Mouse (Mus musculus) CH12.LX (cell line): ENCODE results near the gene Jup. TPM values are rescaled to one million over a fixed set of nuclear protein-coding genes. Genes with fewer than 3 reads are reported as not detected.
A peak's percentile ranks its signal among the peaks of the same experiment; 100 is the strongest.

Experiments used
- DNase-seq: peaks from one replicate; pipeline ENCODE4 v3.0.0-alpha.2; 2013; ENCODE audit errors: extremely low read depth
- H3K27ac ChIP-seq: 2 replicates; pipeline ENCODE4 v1.5.1; 2012; ENCODE audit warnings: low read depth, mild to moderate bottlenecking, control low read depth, moderate library complexity; ENCODE audit not compliant: insufficient read depth
- H3K27me3 ChIP-seq: replicated peaks from 2 replicates; pipeline ENCODE3; 2012; ENCODE audit warnings: inconsistent platforms
- H3K36me3 ChIP-seq, 2 experiments: replicated peaks in 1 of 2; 2 replicates each; pipeline versions ENCODE3 to v1.6.1; 2012; ENCODE audit warnings: inconsistent platforms in 1 of 2, low read length in 1 of 2, mild to moderate bottlenecking in 1 of 2, mixed read lengths in 1 of 2, moderate library complexity in 1 of 2; ENCODE audit not compliant: control insufficient read depth in 1 of 2, insufficient read depth in 1 of 2
- H3K4me1 ChIP-seq, 2 experiments: 2 replicates each; pipeline ENCODE4 v1.6.1; 2012; ENCODE audit warnings: inconsistent platforms in 1 of 2, moderate library complexity in 1 of 2; ENCODE audit not compliant: insufficient read depth in 2 of 2, control insufficient read depth in 1 of 2
- H3K4me2 ChIP-seq: 2 replicates; pipeline ENCODE4 v1.6.1; 2012; ENCODE audit warnings: low read depth, mild to moderate bottlenecking, control low read depth; ENCODE audit not compliant: poor library complexity, insufficient read depth, severe bottlenecking
- H3K4me3 ChIP-seq, 3 experiments: fragments of 150-350 bp in 1 of 3; sonication (generic) in 1 of 3; replicated peaks in 1 of 3; 2 replicates each; pipeline versions ENCODE3 to v1.5.1; 2011 to 2012; ENCODE audit warnings: low read depth in 2 of 3, low read length in 2 of 3, mild to moderate bottlenecking in 2 of 3, moderate library complexity in 2 of 3, control low read depth in 1 of 3, improper control_type of control experiment in 1 of 3, inconsistent platforms in 1 of 3, mixed read lengths in 1 of 3; ENCODE audit not compliant: poor library complexity in 1 of 3
- H3K79me2 ChIP-seq: replicated peaks from 2 replicates; pipeline ENCODE4 v1.6.1; 2012; ENCODE audit warnings: mild to moderate bottlenecking, moderate library complexity; ENCODE audit not compliant: control insufficient read depth, poor library complexity, insufficient read depth, severe bottlenecking; ENCODE audit errors: extremely low read depth
- H3K9ac ChIP-seq: 2 replicates; pipeline ENCODE4 v1.6.1; 2012; ENCODE audit warnings: low read depth, mild to moderate bottlenecking, control low read depth, moderate library complexity; ENCODE audit not compliant: insufficient read depth
- H3K9me3 ChIP-seq: replicated peaks from 2 replicates; pipeline ENCODE3; 2012; ENCODE audit warnings: low read length, inconsistent platforms, mixed read lengths
- CTCF ChIP-seq, 2 experiments: IDR thresholded peaks in 1 of 2; conservative IDR thresholded peaks in 1 of 2; 2 replicates each; pipeline ENCODE4 v1.5.1; 2011 to 2012; ENCODE audit warnings: low read depth in 2 of 2, low read length in 2 of 2, improper control_type of control experiment in 1 of 2, inconsistent platforms in 1 of 2, mild to moderate bottlenecking in 1 of 2, moderate library complexity in 1 of 2
- ELF1 ChIP-seq: IDR thresholded peaks from 2 replicates; pipeline ENCODE4 v1.6.1; 2014; ENCODE audit warnings: low read depth, mild to moderate bottlenecking, inconsistent platforms, low read length, improper control_type of control experiment
- GABPA ChIP-seq: IDR thresholded peaks from 2 replicates; pipeline ENCODE4 v1.6.1; 2012; ENCODE audit warnings: low read depth, low read length, improper control_type of control experiment, inconsistent platforms; ENCODE audit not compliant: insufficient replicate concordance
- HCFC1 ChIP-seq: IDR thresholded peaks from 2 replicates; pipeline ENCODE4 v1.6.1; 2012; ENCODE audit warnings: low read depth, mild to moderate bottlenecking, inconsistent platforms, low read length, improper control_type of control experiment
- JUND ChIP-seq: conservative IDR thresholded peaks from 2 replicates; pipeline ENCODE4 v1.6.1; 2011; ENCODE audit warnings: low read depth, low read length, improper control_type of control experiment
- KAT2A ChIP-seq: IDR thresholded peaks from 2 replicates; pipeline ENCODE4 v1.6.1; 2012; ENCODE audit warnings: low read length, improper control_type of control experiment, inconsistent platforms; ENCODE audit not compliant: insufficient replicate concordance
- MAX ChIP-seq: IDR thresholded peaks from 2 replicates; pipeline ENCODE4 v1.6.1; 2011; ENCODE audit warnings: low read length, improper control_type of control experiment
- SIN3A ChIP-seq: IDR thresholded peaks from 2 replicates; pipeline ENCODE4 v1.6.1; 2012; ENCODE audit warnings: low read length, improper control_type of control experiment, inconsistent platforms
- ZC3H11A ChIP-seq: IDR thresholded peaks from 2 replicates; pipeline ENCODE4 v1.6.1; 2012; ENCODE audit warnings: low read depth, mild to moderate bottlenecking, inconsistent platforms, low read length, improper control_type of control experiment
- ZNF384 ChIP-seq: IDR thresholded peaks from 2 replicates; pipeline ENCODE4 v1.6.1; 2012; ENCODE audit warnings: low read depth, low read length, improper control_type of control experiment, inconsistent platforms
- dilution Hi-C: fragments of 300-500 bp; cut with MboI; formaldehyde crosslinking; loops from 2 replicates; pipeline ENCODE4 v1.14.3; 2020; ENCODE audit warnings: low sequenced_read_pairs; ENCODE audit not compliant: extremely low pct_unique_long_range_greater_than_20kb, extremely low pct_ligation_motif_present
- in situ Hi-C: fragments of 300-500 bp; cut with MboI; formaldehyde crosslinking; loops from 3 replicates; pipeline ENCODE4 v1.14.3; 2019; ENCODE audit warnings: low sequenced_read_pairs, low pct_ligation_motif_present, low pct_unique_long_range_greater_than_20kb, mixed read lengths
- polyA plus RNA-seq: library from polyadenylated mRNA; unstranded; fragments of >175 nt; gene quantifications from 2 replicates; pipeline ENCODE4 v1.2.1, GENCODE M21; 2012; ENCODE audit warnings: low read depth; ENCODE audit not compliant: insufficient read length
- total RNA-seq, 2 experiments: library from RNA; depleted of rRNA; stranded (reverse); fragments of 300-350 nt in 1 of 2; fragments of >200 nt in 1 of 2; gene quantifications; 2 replicates each; pipeline ENCODE4 v1.2.3; 2012 to 2014

The Jup gene
- total and polyA plus RNA-seq, 3 experiments, result 0.68 to 1.4 (median 1.1) TPM

DNA sequence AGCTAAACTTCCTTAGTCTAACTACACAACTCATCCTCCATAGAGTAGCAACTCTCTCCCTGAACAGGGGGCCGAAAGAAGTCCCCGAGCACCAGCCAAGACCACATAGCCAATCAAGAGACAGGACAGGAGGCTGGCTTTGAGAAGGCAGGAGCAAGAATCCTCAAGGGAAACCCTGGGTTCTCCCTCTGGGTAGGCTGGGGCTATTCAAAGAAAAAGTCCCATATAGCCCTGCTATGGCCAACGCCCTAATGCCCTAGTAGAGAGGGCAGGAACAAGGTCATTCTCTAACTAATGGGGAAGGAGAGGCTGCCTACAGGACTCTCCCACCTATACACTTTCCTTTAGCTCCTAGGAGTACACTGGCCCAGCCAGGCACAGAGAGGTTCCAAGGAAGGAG lies 12.5 kb downstream of the Jup start:
- peak; percentile 43 for DNase-seq
- no peak overlapping the region for H3K4me3 ChIP-seq
- no peaks in the 10 kb centered on the region for H3K36me3 ChIP-seq
- dilution Hi-C loops (no loop called here), in situ Hi-C loops (no loop called here)
- no peaks in the 10 kb centered on the region for H3K79me2 ChIP-seq
- H3K4me1 ChIP-seq, result peaks cover 16 to 34% of the 10 kb centered on the region in 2 experiments
- H3K4me2 ChIP-seq, result no peak overlapping the region
- H3K27me3 ChIP-seq, result peaks cover 51% of the 10 kb centered on the region
- H3K9me3 ChIP-seq, result no peaks in the 10 kb centered on the region
- 0 out of 2 replicates have a peak, but pooled peaks have one; percentile 16 for TF ChIP-seq KAT2A
- TF ChIP-seq HCFC1, result no peak
- H3K27ac ChIP-seq, result no peak overlapping the region
- no peak overlapping the region for H3K9ac ChIP-seq

DNA sequence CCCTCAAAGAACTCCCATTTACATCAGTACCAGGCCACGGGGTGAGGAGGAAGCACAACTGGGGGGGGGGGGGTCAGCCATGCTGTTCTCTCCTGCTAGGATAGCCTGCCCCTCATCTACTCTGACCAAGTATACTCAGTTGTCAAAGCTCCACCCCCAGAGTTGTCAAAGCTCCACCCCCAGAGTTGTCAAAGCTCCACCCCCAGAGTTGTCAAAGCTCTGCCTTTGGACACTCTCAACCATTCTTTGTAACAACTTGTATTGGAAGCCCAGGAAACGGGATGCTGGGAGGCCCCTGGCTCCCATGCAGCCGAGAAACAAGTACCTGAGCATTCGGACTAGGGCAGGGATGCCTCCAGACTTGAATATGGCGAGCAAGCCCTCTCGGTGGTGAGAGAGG lies 14.9 kb downstream of the Jup start:
- H3K4me2 ChIP-seq, result no peak overlapping the region
- no peak overlapping the region for H3K4me3 ChIP-seq
- dilution Hi-C loops, result no loop called here
- H3K9ac ChIP-seq, result no peak overlapping the region
- H3K4me1 ChIP-seq, result peaks cover 16 to 33% of the 10 kb centered on the region in 2 experiments
- peaks cover 37% of the 10 kb centered on the region for H3K27me3 ChIP-seq
- H3K36me3 ChIP-seq, result no peaks in the 10 kb centered on the region
- H3K27ac ChIP-seq, result no peak overlapping the region
- no peaks in the 10 kb centered on the region for H3K9me3 ChIP-seq
- no peak for TF ChIP-seq GABPA
- TF ChIP-seq, all 38 proteins: peak for 0
- no peak for DNase-seq
- no peaks in the 10 kb centered on the region for H3K79me2 ChIP-seq
- in situ Hi-C loops, result no loop called here

DNA sequence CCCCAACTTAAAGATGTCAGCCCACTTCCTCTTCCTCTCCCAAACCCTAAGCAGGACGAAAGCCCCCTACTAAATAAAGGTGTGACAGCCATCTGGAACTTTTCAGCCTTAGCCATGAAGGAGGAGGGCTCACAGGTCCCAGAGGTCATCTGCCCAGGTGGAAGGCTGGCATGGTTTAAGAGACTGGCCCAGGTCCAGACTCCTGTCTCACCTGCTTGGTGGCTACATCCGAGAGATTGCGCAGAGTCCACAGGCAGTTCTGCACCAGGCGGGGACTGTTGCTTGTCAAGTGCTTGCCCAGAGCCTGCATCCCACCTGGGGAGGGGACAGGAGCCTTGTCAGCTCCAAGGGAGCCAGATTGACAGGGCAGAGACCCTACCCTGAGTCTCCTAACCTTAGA lies 18.3 kb downstream of the Jup start:
- DNase-seq, result no peak
- Histone ChIP-seq H3K9me3 (no peaks in the 10 kb centered on the region), H3K79me2 (no peaks in the 10 kb centered on the region), H3K36me3 (no peaks in the 10 kb centered on the region), H3K27me3 (peaks cover 31% of the 10 kb centered on the region), H3K27ac (no peak overlapping the region), H3K4me3 (no peak overlapping the region), H3K4me2 (no peak overlapping the region), H3K4me1 (peaks cover 1 to 3% of the 10 kb centered on the region in 2 experiments), H3K9ac (no peak overlapping the region)
- in situ Hi-C loops, result no loop called here
- dilution Hi-C loops, result no loop called here
- TF ChIP-seq MAX, result no peak
- no peak for TF ChIP-seq CTCF (conservative IDR thresholded peaks at IDR 0.05 in 1 of 2, IDR thresholded peaks at IDR 0.05 in 1 of 2; ENCODE audit: low read depth in 2 of 2, low read length in 2 of 2)
- no peak for TF ChIP-seq ZC3H11A
- TF ChIP-seq SIN3A, result no peak
- TF ChIP-seq ZNF384, result no peak
- no peak for TF ChIP-seq ELF1
- no peak for TF ChIP-seq JUND
